Mouse (Mus musculus) CD4-positive, CD25-positive, alpha-beta regulatory T cell, adult 2 months (primary cell): Measurements from ENCODE around the gene Grcc10.

Experiments
- DNase-seq: peaks from one replicate; pipeline ENCODE4 v3.0.0-alpha.2; 2012; ENCODE audit warnings: low read depth, low spot score

Grcc10 gene

GRCm38 (mm10) chr6:124756652-124757350 lies 15.6 kb upstream of the Grcc10 start:
- peak; percentile 60 for DNase-seq

GRCm38 (mm10) chr6:124755831-124756595 lies 14.8 kb upstream of the Grcc10 start, which contains the start of the genes Gm45234 and Atn1:
Gene Gm45234, minus strand, starts transcription at chr6:124756021.
Gene Atn1, minus strand, starts transcription at chr6:124756524.
- DNase-seq: peak; percentile 68

- DNase-seq: no peak
These were observed 14.1 kb upstream of the Grcc10 start for GRCm38 (mm10) chr6:124755306-124755705.

- no peak for DNase-seq
These were observed 12.7 kb upstream of the Grcc10 start for GRCm38 (mm10) chr6:124753861-124754260.

GRCm38 (mm10) chr6:124750405-124750804 lies 9.2 kb upstream of the Grcc10 start:
- peak; percentile 80 for DNase-seq

- DNase-seq: no peak
These were observed 5.8 kb upstream of the Grcc10 start for GRCm38 (mm10) chr6:124746654-124747632.

- DNase-seq: no peak
These were observed 5.1 kb upstream of the Grcc10 start for GRCm38 (mm10) chr6:124746296-124746605.

GRCm38 (mm10) chr6:124745490-124746295 lies 4.5 kb upstream of the Grcc10 start:
- peak; percentile 96 for DNase-seq

- no peak for DNase-seq
These were observed 3.7 kb upstream of the Grcc10 start for GRCm38 (mm10) chr6:124744755-124745321.

GRCm38 (mm10) chr6:124743647-124744046 lies 2.5 kb upstream of the Grcc10 start:
- no peak for DNase-seq

GRCm38 (mm10) chr6:124742839-124743514 lies 1.8 kb upstream of the Grcc10 start:
- DNase-seq: no peak

- DNase-seq: no peak
These were observed 668 bp upstream of the Grcc10 start for GRCm38 (mm10) chr6:124741842-124742241.

GRCm38 (mm10) chr6:124740211-124740887 lies 825 bp downstream of the Grcc10 start:
- DNase-seq: peak; percentile 84

- no peak for DNase-seq
These were observed 1.9 kb downstream of the Grcc10 start for GRCm38 (mm10) chr6:124739231-124739796.

GRCm38 (mm10) chr6:124738511-124739023 lies 2.6 kb downstream of the Grcc10 start, which contains the start of gene Ptpn6:
Gene Ptpn6, minus strand, starts transcription at chr6:124738714.
- DNase-seq: peak; percentile 64

GRCm38 (mm10) chr6:124737040-124737439 lies 4.1 kb downstream of the Grcc10 start:
- DNase-seq: no peak

- no peak for DNase-seq
These were observed 6.8 kb downstream of the Grcc10 start for GRCm38 (mm10) chr6:124734417-124734816.

- peak; percentile 75 for DNase-seq
These were observed 8.5 kb downstream of the Grcc10 start for GRCm38 (mm10) chr6:124732476-124733370.
